Mouse (Mus musculus) lung, postnatal 0 days (tissue): ENCODE measurements at regions not wholly inside any gene's neighbourhood (a gene's known extent, or its start where the extent isn't known, plus 50 kb on each side); places are given as distances from the start of the nearest gene placed in this dataset.

ENCODE experiments used
- ATAC-seq: fragments of 200-750 bp; cut with Nextera tagmentation; 2 replicates; pipeline ENCODE4 v1.8.0; 2017; ENCODE audit warnings: moderate library complexity
- DNase-seq: peaks from one replicate; pipeline ENCODE4 v3.0.0-alpha.2; 2016; ENCODE audit warnings: low spot score
- H3K27ac ChIP-seq: fragments of 300-500 bp; sonication (generic); 2 replicates; pipeline ENCODE4 v1.5.1; 2014; ENCODE audit warnings: antibody characterized with exemption, mild to moderate bottlenecking, low read length, mixed read lengths
- H3K27me3 ChIP-seq: fragments of 300-500 bp; sonication (generic); replicated peaks from 2 replicates; pipeline ENCODE4 v1.6.1; 2014; ENCODE audit warnings: low read length, mixed read lengths; ENCODE audit not compliant: insufficient read depth
- H3K36me3 ChIP-seq: fragments of 300-500 bp; sonication (generic); 2 replicates; pipeline ENCODE4 v1.6.1; 2014; ENCODE audit warnings: low read length, mixed read lengths; ENCODE audit not compliant: insufficient read depth
- H3K4me1 ChIP-seq: fragments of 300-500 bp; sonication (generic); 2 replicates; pipeline ENCODE4 v1.6.1; 2014; ENCODE audit warnings: antibody characterized with exemption, low read depth, low read length, mixed read lengths; ENCODE audit not compliant: insufficient read depth
- H3K4me2 ChIP-seq: fragments of 300-500 bp; sonication (generic); replicated peaks from 2 replicates; pipeline ENCODE4 v1.6.1; 2014; ENCODE audit warnings: low read depth, mild to moderate bottlenecking, low read length, moderate library complexity, mixed read lengths
- H3K4me3 ChIP-seq: fragments of 300-500 bp; sonication (generic); 2 replicates; pipeline ENCODE4 v1.5.1; 2014; ENCODE audit warnings: low read depth, low read length
- H3K9ac ChIP-seq: fragments of 300-500 bp; sonication (generic); replicated peaks from 2 replicates; pipeline ENCODE4 v1.6.1; 2014; ENCODE audit warnings: low read depth, mild to moderate bottlenecking
- H3K9me3 ChIP-seq: fragments of 300-500 bp; sonication (generic); 2 replicates; pipeline ENCODE4 v1.6.1; 2016; ENCODE audit warnings: low read length, mixed read lengths
- CTCF ChIP-seq: IDR thresholded peaks from 2 replicates; pipeline ENCODE4 v1.5.1; 2016; ENCODE audit warnings: antibody characterized with exemption, mild to moderate bottlenecking
- EP300 ChIP-seq: IDR thresholded peaks from 2 replicates; pipeline ENCODE4 v1.6.1; 2016; ENCODE audit warnings: antibody characterized with exemption, mild to moderate bottlenecking, control low read depth
- WGBS: fragments of 180-500 bp; shearing (Covaris S2); extraction: QIAGEN DNeasy Blood & Tissue Kit; methylation state at CpG from one replicate; pipeline ENCODE4 v1.1.7; 2014; 5-methylcytosine and 5-hydroxymethylcytosine counted together

- Histone ChIP-seq H3K27ac (no peak overlapping the region), H3K9ac (no peak overlapping the region), H3K27me3 (no peaks in the 10 kb centered on the region), H3K4me2 (no peak overlapping the region), H3K4me3 (no peak overlapping the region), H3K9me3 (no peaks in the 10 kb centered on the region), H3K4me1 (no peaks in the 10 kb centered on the region), H3K36me3 (no peaks in the 10 kb centered on the region)
- DNase-seq, result no peak
- no peak for ATAC-seq
- TF ChIP-seq CTCF (no peak), EP300 (no peak)
- WGBS, result 81% methylated on average over 2 of the region's 2 CpGs
These were observed 68.4 kb downstream of the 4931417E11Rik start for GRCm38 (mm10) chr6:73401059-73401458.

GRCm38 (mm10) chr6:73389301-73389700 is 80.2 kb downstream of the 4931417E11Rik start:
- ATAC-seq, result no peak
- Histone ChIP-seq H3K4me3 (no peak overlapping the region), H3K4me2 (no peak overlapping the region), H3K4me1 (no peaks in the 10 kb centered on the region), H3K27me3 (no peaks in the 10 kb centered on the region), H3K9me3 (no peaks in the 10 kb centered on the region), H3K9ac (no peak overlapping the region), H3K27ac (no peak overlapping the region), H3K36me3 (no peaks in the 10 kb centered on the region)
- whole genome bisulfite sequencing, result 61% methylated on average over 6 of the region's 6 CpGs
- no peak for DNase-seq
- TF ChIP-seq CTCF (no peak), EP300 (no peak)

- Histone ChIP-seq H3K27me3 (no peaks in the 10 kb centered on the region), H3K9ac (no peak overlapping the region), H3K4me3 (no peak overlapping the region), H3K36me3 (no peaks in the 10 kb centered on the region), H3K27ac (no peak overlapping the region), H3K9me3 (no peaks in the 10 kb centered on the region), H3K4me2 (no peak overlapping the region), H3K4me1 (no peaks in the 10 kb centered on the region)
- DNase-seq (no peak), ATAC-seq (no peak)
- 83% methylated on average over 3 of the region's 3 CpGs for WGBS
- TF ChIP-seq CTCF, result no peak
- no peak for TF ChIP-seq EP300
These were observed 83.2 kb downstream of the 4931417E11Rik start for GRCm38 (mm10) chr6:73386261-73386660.

GRCm38 (mm10) chr6:73379825-73380224 is 89.6 kb downstream of the 4931417E11Rik start:
- no peaks in the 10 kb centered on the region for H3K4me1 ChIP-seq
- ATAC-seq, result no peak; the same call in 1 of the 2 replicates
- no peak overlapping the region for H3K4me3 ChIP-seq
- H3K36me3 ChIP-seq, result no peaks in the 10 kb centered on the region
- H3K4me2 ChIP-seq, result no peak overlapping the region
- WGBS, result 40% methylated on average over 5 of the region's 5 CpGs
- DNase-seq, result no peak
- H3K9me3 ChIP-seq, result no peaks in the 10 kb centered on the region
- TF ChIP-seq CTCF, result no peak
- TF ChIP-seq EP300, result no peak
- no peaks in the 10 kb centered on the region for H3K27me3 ChIP-seq
- no peak overlapping the region for H3K27ac ChIP-seq
- no peak overlapping the region for H3K9ac ChIP-seq

- Histone ChIP-seq H3K9me3 (no peaks in the 10 kb centered on the region), H3K9ac (no peak overlapping the region), H3K4me2 (no peak overlapping the region), H3K27ac (no peak overlapping the region), H3K36me3 (no peaks in the 10 kb centered on the region), H3K4me1 (no peaks in the 10 kb centered on the region), H3K27me3 (no peaks in the 10 kb centered on the region), H3K4me3 (no peak overlapping the region)
- no peak for ATAC-seq
- no peak for TF ChIP-seq EP300
- no peak for TF ChIP-seq CTCF
- DNase-seq, result no peak
- 73% methylated on average over 8 of the region's 8 CpGs for WGBS
These were observed 91.6 kb downstream of the 4931417E11Rik start for GRCm38 (mm10) chr6:73377884-73378283.

GRCm38 (mm10) chr6:73376291-73376690 is 93.2 kb downstream of the 4931417E11Rik start:
- Histone ChIP-seq H3K9ac (no peak overlapping the region), H3K4me3 (no peak overlapping the region), H3K4me1 (no peaks in the 10 kb centered on the region), H3K27ac (no peak overlapping the region), H3K36me3 (no peaks in the 10 kb centered on the region), H3K27me3 (no peaks in the 10 kb centered on the region), H3K9me3 (no peaks in the 10 kb centered on the region), H3K4me2 (no peak overlapping the region)
- ATAC-seq (no peak), DNase-seq (no peak)
- WGBS, result 92% methylated on average over 11 of the region's 11 CpGs
- TF ChIP-seq CTCF, result peak; percentile 22; the same call in 1 of the 2 replicates
- TF ChIP-seq EP300, result no peak

- H3K4me1 ChIP-seq, result peaks cover 5% of the 10 kb centered on the region; the same call in 1 of the 2 replicates
- no peak overlapping the region for H3K27ac ChIP-seq
- ATAC-seq, result no peak
- no peaks in the 10 kb centered on the region for H3K9me3 ChIP-seq
- no peaks in the 10 kb centered on the region for H3K36me3 ChIP-seq
- H3K4me2 ChIP-seq, result no peak overlapping the region
- 76% methylated on average over 5 of the region's 5 CpGs for WGBS
- no peak for DNase-seq
- no peak for TF ChIP-seq EP300
- TF ChIP-seq CTCF, result no peak
- no peak overlapping the region for H3K9ac ChIP-seq
- no peaks in the 10 kb centered on the region for H3K27me3 ChIP-seq
- H3K4me3 ChIP-seq, result no peak overlapping the region
These were observed 96.6 kb downstream of the 4931417E11Rik start for GRCm38 (mm10) chr6:73372901-73373300.
